ENCODE assay signal across 30 mouse cellular contexts in genomic region chr5:151410006-151410405, GRCm38 (mm10). TPM values are rescaled to one million over a fixed set of nuclear protein-coding genes. Genes with fewer than 3 reads are reported as not detected.
DNase-seq lines count a peak whose midpoint lies in the region; ATAC-seq and TF ChIP-seq lines count a peak whose summit lies in the region.
"Had no signal": no experiment of that assay in that cellular context is flagged by ENCODE, and none has a peak within 500 bp of the region (broad histone marks: within the 10 kb centered on the region; RNA-seq: fewer than 3 reads in every experiment).

No protein-coding gene starts in this region.

- H3K27me3 ChIP-seq in liver, embryonic 11.5 days (replicated peaks; ENCODE audit: control insufficient read depth, insufficient read depth, low read length) = no peaks in the 10 kb centered on the region
- H3K27me3 ChIP-seq: heart, embryonic 13.5 days; limb, embryonic 12.5 days; liver, embryonic 15.5 days; midbrain, embryonic 12.5 days had no signal

- H3K36me3 ChIP-seq in liver, embryonic 11.5 days (ENCODE audit: control insufficient read depth, insufficient read depth, low read length) = no peaks in the 10 kb centered on the region
- H3K36me3 ChIP-seq: heart, embryonic 13.5 days; limb, embryonic 12.5 days; liver, embryonic 15.5 days; midbrain, embryonic 12.5 days had no signal

- no peak overlapping the region for H3K4me3 ChIP-seq in liver, embryonic 11.5 days (ENCODE audit: low read depth, low read length)
- no peak overlapping the region for H3K4me3 ChIP-seq in layer of hippocampus, adult 2 months
- H3K4me3 ChIP-seq: gastrocnemius, adult 2 months; heart, embryonic 13.5 days; limb, embryonic 12.5 days; liver, embryonic 15.5 days; midbrain, embryonic 12.5 days had no signal

- no peaks in the 10 kb centered on the region for H3K9me3 ChIP-seq in liver, embryonic 11.5 days (ENCODE audit: control insufficient read depth, low read length)
- H3K9me3 ChIP-seq: heart, embryonic 13.5 days; limb, embryonic 12.5 days; liver, embryonic 15.5 days; midbrain, embryonic 12.5 days had no signal

- no peak overlapping the region for H3K9ac ChIP-seq in liver, embryonic 11.5 days (ENCODE audit: low read depth, low read length)
- H3K9ac ChIP-seq: heart, embryonic 13.5 days; limb, embryonic 12.5 days; liver, embryonic 15.5 days; midbrain, embryonic 12.5 days had no signal

- H3K4me1 ChIP-seq in liver, embryonic 11.5 days (replicated peaks; ENCODE audit: control insufficient read depth, insufficient read depth, low read length) = peaks cover 12% of the 10 kb centered on the region
- H3K4me1 ChIP-seq: limb, embryonic 12.5 days had no signal

- H3K4me2 ChIP-seq in liver, embryonic 11.5 days = no peak overlapping the region
- H3K4me2 ChIP-seq: heart, embryonic 13.5 days; limb, embryonic 12.5 days; liver, embryonic 15.5 days; midbrain, embryonic 12.5 days had no signal

- TF ChIP-seq CTCF in layer of hippocampus, adult 2 months (conservative IDR thresholded peaks at IDR 0.05) = no peak

- WGBS in liver, embryonic 11.5 days = 72% methylated on average over 3 of the region's 3 CpGs

- no peak overlapping the region for H3K27ac ChIP-seq in liver, embryonic 11.5 days (ENCODE audit: low read depth, low read length)
- no peak overlapping the region for H3K27ac ChIP-seq in layer of hippocampus, adult 2 months
- H3K27ac ChIP-seq: gastrocnemius, adult 2 months; heart, embryonic 13.5 days; hindbrain, postnatal 0 days; limb, embryonic 12.5 days had no signal

- ATAC-seq in liver, embryonic 11.5 days (replicated peaks; ENCODE audit: low FRiP score) = no peak
- ATAC-seq: hindbrain, postnatal 0 days had no signal

- DNase-seq in liver = peak; percentile 46
- DNase-seq in liver, embryonic 11.5 days (ENCODE audit: low spot score) = no peak
- DNase-seq in urinary bladder, postnatal 36 days (ENCODE audit: low spot score in 2 of 2) = peak; percentile 47 to 54
- no peak for DNase-seq in urinary bladder, postnatal 4 days (ENCODE audit: low spot score in 2 of 2)
- DNase-seq in lung, postnatal 36 days = peak; percentile 75
- DNase-seq in spleen, postnatal 14 days (ENCODE audit: low spot score in 2 of 2) = no peak
- no peak for DNase-seq in layer of hippocampus, adult 2 months (ENCODE audit: low spot score in 2 of 2)
- DNase-seq in gastrocnemius, postnatal 10 days = no peak
- DNase-seq: adrenal gland, postnatal 25 days; cerebellum, adult 9-10 months; gastrocnemius, adult 2 months; heart, adult 18-20 months; heart, postnatal 14 days; kidney, adult 18-20 months; kidney, postnatal 10 days; thymus, postnatal 25 days had no signal

RNA-seq across cellular contexts. Expression of gene Gm42906, which starts 18.0 kb away (rescaled TPM):
- polyA plus RNA-seq in liver, embryonic 11.5 days (2014; fragmentation: Nextera tagmentation; extraction: Ambion mirVana) = not detected in 2 replicates
- not detected for total RNA-seq in layer of hippocampus, adult 2 months (2021)
- 1 to 10 TPM; 3.0 to 3.1 TPM for total RNA-seq in gastrocnemius, postnatal 10 days (2021)
- total RNA-seq: hindbrain, postnatal 0 days; layer of hippocampus, postnatal 25 days; megakaryocyte progenitor cell, adult 5-6 weeks; monocyte, adult 5-6 weeks; neutrophil, adult 5-6 weeks had no signal
- polyA plus RNA-seq: brain, embryonic 14.5 days; embryonic facial prominence, embryonic 14.5 days; forebrain, embryonic 14.5 days; frontal cortex, adult 2 months; heart, embryonic 13.5 days; hindbrain, embryonic 11.5 days; hindbrain, postnatal 0 days; limb, embryonic 12.5 days; liver, embryonic 15.5 days; midbrain, embryonic 12.5 days had no signal

Comparison
In these comparisons a context has a peak if more than half of its experiments do, and no peak if none do; other contexts are left out.
1. DNase-seq: peak in liver (single experiment), urinary bladder, postnatal 36 days (2 of 2) and lung, postnatal 36 days (single experiment); none in liver, embryonic 11.5 days (single experiment), urinary bladder, postnatal 4 days (0 of 2), spleen, postnatal 14 days (0 of 2), layer of hippocampus, adult 2 months (0 of 2) and gastrocnemius, postnatal 10 days (single experiment).
2. RNA of gene Gm42906, which starts 18.0 kb away (total RNA-seq): 3.0 to 3.1 TPM in gastrocnemius, postnatal 10 days; not detected in layer of hippocampus, adult 2 months; every median in the first group is over 4 times any median in the second.